Mouse (Mus musculus): ENCODE results near the gene Tmem170b.

The Tmem170b gene

GRCm38 (mm10) chr13:41605099-41606010 is at the start of gene Tmem170b:
Gene Tmem170b (plus strand): TSS chr13:41605907.
- peak; percentile 96 to 98 for DNase-seq

GRCm38 (mm10) chr13:41561024-41561423 is 44.7 kb upstream of the Tmem170b start:
- no peak for DNase-seq

GRCm38 (mm10) chr13:41568421-41568820 is 37.3 kb upstream of the Tmem170b start:
- DNase-seq = no peak

DNA sequence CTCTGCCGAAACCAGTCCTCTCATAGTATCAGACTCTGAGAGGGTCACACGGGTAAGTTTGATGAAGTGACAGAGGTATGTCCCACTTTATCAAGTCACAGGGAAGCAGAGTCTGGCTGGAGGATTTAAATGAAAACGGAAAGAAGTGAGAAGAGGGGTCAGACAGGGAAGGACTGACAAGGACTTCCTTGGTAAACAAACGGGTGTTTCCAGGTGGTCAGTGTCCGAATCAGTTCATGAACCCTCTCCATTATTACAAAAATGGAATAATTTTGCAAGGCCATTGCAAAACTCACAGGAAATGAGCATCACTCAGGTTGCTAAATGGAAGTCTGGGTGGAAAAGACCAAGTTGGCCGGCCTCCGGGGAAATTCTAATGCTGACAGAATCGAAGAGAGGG is 36.8 kb upstream of the Tmem170b start:
- no peak for DNase-seq

DNA sequence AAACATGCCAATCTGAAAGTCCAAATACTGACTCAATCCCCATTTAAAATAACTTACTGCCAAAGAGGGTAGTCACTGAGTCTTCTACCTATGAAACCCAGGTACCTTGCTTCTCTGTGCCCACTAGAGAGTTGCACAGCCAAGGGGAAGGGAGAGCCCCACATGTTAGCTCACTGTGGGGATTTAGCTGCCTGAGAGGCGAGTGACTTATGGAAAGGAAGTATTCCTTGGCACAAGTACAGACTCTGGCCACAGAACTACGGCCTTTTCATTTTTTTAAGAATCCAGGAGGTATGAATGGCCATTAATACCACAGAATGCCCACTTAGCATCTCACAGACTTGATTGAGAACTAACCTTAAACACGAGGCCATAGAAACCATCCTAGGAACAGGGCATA is 35.9 kb upstream of the Tmem170b start:
- DNase-seq = no peak

- peak; percentile 66 to 77 for DNase-seq
Measured at GRCm38 (mm10) chr13:41571368-41572350, 34.0 kb upstream of the Tmem170b start.

DNA sequence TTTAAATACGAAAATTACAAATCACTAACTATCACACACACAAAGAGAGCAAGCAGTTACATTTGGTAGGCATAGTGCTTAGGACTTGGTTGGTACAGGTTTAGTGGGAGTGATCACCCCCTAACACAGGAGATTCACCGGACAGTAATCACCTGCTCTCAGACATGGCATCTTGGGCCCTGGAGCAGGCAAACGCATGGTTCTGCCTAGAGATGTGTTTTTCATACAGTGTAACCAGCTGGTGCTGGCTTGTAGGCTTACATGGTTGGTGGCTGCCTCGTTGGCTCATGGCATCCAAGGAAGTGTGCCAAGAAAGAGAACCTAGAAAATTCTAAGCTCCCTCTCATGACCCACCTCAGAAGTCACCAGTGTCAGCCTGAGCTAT is 33.4 kb upstream of the Tmem170b start:
- no peak for DNase-seq

DNA sequence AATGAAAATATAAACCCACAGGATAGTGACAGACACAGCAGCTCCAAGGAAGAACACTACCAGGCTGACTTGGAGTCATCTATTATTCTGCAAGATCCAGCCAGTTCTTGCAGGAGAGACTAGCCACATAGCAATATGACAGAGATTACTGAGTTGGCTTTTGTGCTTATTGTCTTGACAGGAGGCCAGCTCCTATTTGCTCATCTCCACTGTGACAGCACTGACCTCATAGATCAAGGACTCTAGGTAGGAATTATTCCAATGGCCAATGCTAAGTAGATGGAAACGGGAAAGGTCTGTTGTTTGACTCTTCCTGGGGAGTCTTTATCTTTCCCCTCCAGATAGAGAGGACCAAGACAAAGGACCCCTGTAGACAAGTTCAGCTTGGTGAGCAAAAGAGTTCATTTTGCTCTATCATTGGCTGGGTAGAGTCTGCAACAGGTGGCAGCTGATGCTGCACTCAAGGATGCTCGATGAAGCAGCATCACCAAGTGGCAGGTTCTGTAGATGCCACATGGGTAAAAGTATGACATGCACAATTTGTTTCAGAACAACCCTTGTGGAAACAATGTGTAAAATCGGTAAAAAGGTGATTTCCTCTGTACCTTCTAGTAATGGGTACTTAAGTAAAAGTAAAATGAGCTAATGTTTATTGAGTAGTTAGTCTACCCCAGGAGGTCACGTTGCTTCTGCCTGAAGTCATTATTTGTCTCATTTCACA is 32.4 kb upstream of the Tmem170b start:
- no peak for DNase-seq

- DNase-seq = no peak
Measured at GRCm38 (mm10) chr13:41581058-41581457, 24.6 kb upstream of the Tmem170b start.

GRCm38 (mm10) chr13:41583666-41584357 is 21.9 kb upstream of the Tmem170b start:
- DNase-seq = no peak

GRCm38 (mm10) chr13:41584358-41584680 is 21.4 kb upstream of the Tmem170b start:
- no peak for DNase-seq

- DNase-seq = no peak
Measured at GRCm38 (mm10) chr13:41584896-41585295, 20.8 kb upstream of the Tmem170b start.

- DNase-seq = no peak
Measured at GRCm38 (mm10) chr13:41596678-41597077, 9.0 kb upstream of the Tmem170b start.

DNA sequence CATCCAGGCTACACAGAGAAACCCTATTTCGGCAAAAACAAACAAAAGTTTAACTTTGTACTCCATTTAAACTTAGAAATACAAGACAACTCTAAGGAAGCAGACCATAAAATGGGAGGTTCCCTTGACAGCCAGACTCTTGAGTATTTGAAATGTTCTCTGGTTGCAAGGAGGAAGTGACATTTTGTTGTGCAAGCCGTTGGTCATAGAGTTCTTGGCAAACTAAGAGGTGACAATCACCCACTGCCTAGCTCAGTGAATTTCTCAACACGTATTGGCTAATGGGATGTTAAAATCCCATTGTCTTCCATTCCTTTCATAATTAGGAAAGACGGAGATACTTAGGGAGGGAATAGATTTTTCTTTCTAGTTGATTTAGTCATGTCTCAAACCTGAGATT is 5.7 kb upstream of the Tmem170b start:
- no peak for DNase-seq

DNA sequence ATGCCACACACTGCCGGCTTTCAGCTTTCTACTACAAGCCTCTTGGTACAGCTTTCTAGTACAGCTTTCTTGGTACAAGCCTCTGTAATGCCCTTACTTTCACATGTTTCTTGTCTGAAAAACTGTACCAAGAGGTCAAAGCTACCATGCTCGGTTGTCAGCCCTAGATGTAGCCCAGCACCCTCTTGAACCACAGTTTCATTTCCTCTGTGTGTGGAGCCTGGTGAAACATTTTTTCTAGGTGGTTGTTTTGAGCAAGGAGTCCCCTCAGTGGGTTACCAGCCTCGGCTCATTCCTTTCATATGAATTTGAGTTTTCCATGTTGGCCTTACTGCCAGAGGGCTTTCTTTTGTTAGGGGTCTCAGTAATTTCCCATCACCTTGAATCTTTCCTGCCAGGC is 4.7 kb upstream of the Tmem170b start:
- no peak for DNase-seq

- no peak for DNase-seq
Measured at GRCm38 (mm10) chr13:41603921-41604466, 1.7 kb upstream of the Tmem170b start.

- DNase-seq = peak; percentile 54 to 67
Measured at GRCm38 (mm10) chr13:41606081-41607000, 634 bp downstream of the Tmem170b start.

DNA sequence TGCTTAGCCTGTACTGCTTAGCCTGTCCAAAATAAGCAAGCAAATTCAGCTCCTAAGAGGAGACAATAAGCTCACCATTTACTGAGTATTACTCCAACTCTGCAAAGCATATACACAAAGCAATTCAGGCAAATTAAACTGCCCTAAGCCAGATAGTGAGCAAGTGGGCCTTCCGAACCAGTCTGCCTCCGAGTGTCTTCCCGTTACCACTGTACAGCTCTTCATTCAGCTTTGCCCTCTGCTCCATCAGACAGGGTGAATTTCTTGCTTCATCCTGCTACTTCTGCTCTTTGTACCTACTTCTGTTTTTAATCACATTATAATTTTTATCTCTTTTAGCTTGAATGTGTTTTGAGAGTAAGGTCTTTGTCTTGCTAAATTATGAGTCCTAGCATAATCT is 1.9 kb downstream of the Tmem170b start:
- DNase-seq = no peak

GRCm38 (mm10) chr13:41608559-41608958 is 2.9 kb downstream of the Tmem170b start:
- no peak for DNase-seq

- no peak for DNase-seq
Measured at GRCm38 (mm10) chr13:41611046-41611445, 5.3 kb downstream of the Tmem170b start.

DNA sequence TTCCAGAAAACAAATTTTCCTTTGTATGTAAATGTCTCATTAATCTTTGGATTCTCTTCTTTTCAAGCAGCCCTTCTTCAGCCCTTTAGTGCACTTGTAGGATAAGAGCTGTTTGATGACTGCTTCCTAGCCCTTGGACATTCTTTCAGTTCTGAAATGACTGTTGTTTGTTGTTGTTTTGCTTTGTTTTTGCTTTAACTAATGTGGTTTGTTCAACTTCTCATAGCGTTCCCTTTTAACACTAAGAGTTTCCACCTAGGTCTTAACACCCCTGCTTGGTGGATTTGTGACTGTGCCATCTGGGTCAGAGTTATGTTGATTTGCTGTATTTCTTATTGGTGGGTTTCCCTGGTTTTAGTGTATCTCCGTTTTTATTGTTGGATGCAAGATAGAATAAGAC is 8.8 kb downstream of the Tmem170b start:
- DNase-seq = no peak

All from kidney, postnatal 4 days (tissue).